Mouse (Mus musculus) midbrain, postnatal 0 days (tissue): ENCODE measurements around the gene Cebpe. TPM values are rescaled to one million over a fixed set of nuclear protein-coding genes. Genes with fewer than 3 reads are reported as not detected.

Source experiments
- ATAC-seq: fragments of 200-750 bp; cut with Nextera tagmentation; 2 replicates; pipeline ENCODE4 v1.8.0; 2017; ENCODE audit warnings: moderate number of reproducible peaks, mild to moderate bottlenecking, moderate TSS enrichment, moderate library complexity; ENCODE audit not compliant: low FRiP score
- DNase-seq: peaks from one replicate; pipeline ENCODE4 v3.0.0-alpha.2; 2015; ENCODE audit warnings: low spot score
- H3K27ac ChIP-seq: fragments of 300-500 bp; sonication (generic); 2 replicates; pipeline ENCODE4 v1.5.1; 2014; ENCODE audit warnings: low read depth, mild to moderate bottlenecking, low read length, mixed read lengths
- H3K27me3 ChIP-seq: fragments of 300-500 bp; sonication (generic); 2 replicates; pipeline ENCODE4 v1.6.1; 2014; ENCODE audit warnings: low read length, control low read depth, mixed read lengths; ENCODE audit not compliant: insufficient read depth
- H3K36me3 ChIP-seq: fragments of 300-500 bp; sonication (generic); 2 replicates; pipeline ENCODE4 v1.6.1; 2014; ENCODE audit warnings: low read length, control low read depth, mixed read lengths; ENCODE audit not compliant: insufficient read depth
- H3K4me1 ChIP-seq: fragments of 300-500 bp; sonication (generic); 2 replicates; pipeline ENCODE4 v1.6.1; 2014; ENCODE audit warnings: mild to moderate bottlenecking, control low read depth, antibody characterized with exemption, low read length, mixed read lengths; ENCODE audit not compliant: insufficient read depth
- H3K4me2 ChIP-seq: fragments of 300-500 bp; sonication (generic); 2 replicates; pipeline ENCODE4 v1.6.1; 2014; ENCODE audit warnings: low read depth, mild to moderate bottlenecking, low read length, mixed read lengths; ENCODE audit not compliant: poor library complexity, severe bottlenecking
- H3K4me3 ChIP-seq: fragments of 300-500 bp; sonication (generic); 2 replicates; pipeline ENCODE4 v1.5.1; 2014; ENCODE audit warnings: low read depth, mild to moderate bottlenecking, low read length, moderate library complexity
- H3K9ac ChIP-seq: fragments of 300-500 bp; sonication (generic); replicated peaks from 2 replicates; pipeline ENCODE4 v1.6.1; 2014; ENCODE audit warnings: mild to moderate bottlenecking, low read length, moderate library complexity, mixed read lengths; ENCODE audit not compliant: poor library complexity, severe bottlenecking
- H3K9me3 ChIP-seq: fragments of 300-500 bp; sonication (generic); 2 replicates; pipeline ENCODE4 v1.6.1; 2016; ENCODE audit warnings: low read length, control low read depth
- CTCF ChIP-seq: IDR thresholded peaks from 2 replicates; pipeline ENCODE4 v1.5.1; 2016; ENCODE audit warnings: antibody characterized with exemption, mild to moderate bottlenecking
- WGBS: fragments of 180-500 bp; shearing (Covaris S2); extraction: QIAGEN DNeasy Blood & Tissue Kit; methylation state at CpG from one replicate; pipeline ENCODE4 v1.1.7; 2014; 5-methylcytosine and 5-hydroxymethylcytosine counted together
- polyA plus RNA-seq: library from polyadenylated mRNA; unstranded; fragments of >200 nt; fragmentation: Nextera tagmentation; extraction: Ambion mirVana; gene quantifications from 2 replicates; pipeline ENCODE4 v1.2.1, GENCODE M21; 2015
- total RNA-seq: library from RNA; depleted of rRNA; stranded (reverse); fragments of >200 nt; gene quantifications from 2 replicates; pipeline ENCODE4 v1.2.3, GENCODE M21; 2014

The Cebpe gene
- total and polyA plus RNA-seq, 2 experiments from 2014 or later = not detected

GRCm38 (mm10) chr14:54695042-54695441 lies 16.9 kb downstream of the Cebpe start:
- Histone ChIP-seq H3K4me1 (no peaks in the 10 kb centered on the region), H3K27me3 (no peaks in the 10 kb centered on the region), H3K27ac (no peak overlapping the region), H3K4me3 (no peak overlapping the region), H3K4me2 (no peak overlapping the region), H3K9me3 (no peaks in the 10 kb centered on the region), H3K9ac (no peak overlapping the region), H3K36me3 (peaks cover 13% of the 10 kb centered on the region)
- ATAC-seq = no peak
- 88% methylated on average over 6 of the region's 6 CpGs for WGBS
- no peak for DNase-seq
- no peak for TF ChIP-seq CTCF

DNA sequence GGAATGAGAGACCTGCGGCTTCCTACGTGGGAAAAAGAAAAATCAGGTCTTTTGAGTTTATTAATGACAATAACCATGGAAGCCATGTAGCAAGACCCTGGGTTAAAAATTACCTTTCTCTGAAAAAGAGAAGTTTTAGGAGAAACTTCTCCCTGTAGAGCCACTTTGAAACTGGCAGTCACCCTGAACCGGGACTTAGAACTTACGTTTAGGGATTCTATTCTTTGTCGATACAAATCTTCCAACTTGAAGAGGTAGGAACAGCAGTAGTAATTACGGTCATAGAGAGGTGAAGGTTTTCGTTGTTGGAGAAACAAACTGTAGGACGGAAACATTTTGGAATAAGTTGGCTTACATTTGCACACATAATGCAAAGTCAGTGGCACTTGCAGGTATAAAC lies 24.7 kb downstream of the Cebpe start:
- H3K27ac ChIP-seq = no peak overlapping the region
- H3K9ac ChIP-seq = peak overlapping the region; percentile 54
- peaks cover 6% of the 10 kb centered on the region; the same call in 1 of the 2 replicates for H3K4me1 ChIP-seq
- TF ChIP-seq CTCF = no peak
- peak overlapping the region; percentile 67 for H3K4me3 ChIP-seq
- H3K4me2 ChIP-seq = peak overlapping the region; percentile 57
- DNase-seq (no peak), ATAC-seq (no peak)
- H3K36me3 ChIP-seq = peaks cover 24% of the 10 kb centered on the region
- no peaks in the 10 kb centered on the region for H3K27me3 ChIP-seq
- no peaks in the 10 kb centered on the region for H3K9me3 ChIP-seq
- WGBS = 7% methylated on average over 8 of the region's 8 CpGs

DNA sequence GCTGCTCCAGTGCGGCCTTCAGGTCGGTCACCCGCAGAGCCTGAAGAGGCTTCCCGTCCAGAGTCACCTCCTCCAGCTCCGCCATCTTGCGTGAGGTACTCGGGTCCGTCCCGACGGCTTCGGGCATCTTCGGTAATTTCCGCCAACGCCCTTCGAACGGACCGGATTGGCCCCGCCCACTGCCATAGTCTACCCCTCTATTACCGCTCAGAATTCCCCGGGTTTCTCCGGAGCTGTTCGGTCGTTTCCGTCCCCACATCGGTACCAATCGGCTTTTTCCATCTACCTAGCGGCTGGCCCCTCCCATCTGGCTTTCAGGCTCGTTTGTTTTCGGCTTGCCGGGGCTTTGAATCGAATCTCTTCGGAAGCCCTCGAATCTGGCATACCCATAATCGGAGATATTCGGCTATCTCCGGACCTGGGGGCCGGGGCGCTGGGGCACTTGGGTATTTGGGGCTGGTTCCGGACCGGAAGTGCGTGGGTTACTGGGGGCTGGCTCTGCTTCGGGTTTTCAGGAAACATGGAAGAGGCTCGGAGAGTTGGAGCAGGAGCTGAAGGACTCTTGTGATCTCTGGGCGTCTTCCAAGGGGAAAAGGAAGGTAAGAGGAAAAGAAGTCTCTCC lies 25.3 kb downstream of the Cebpe start, which contains the start of gene Acin1:
Gene Acin1, minus strand, starts transcription at position 410 of the 622 bp plus-strand sequence.
- WGBS = under 1% methylated on average over 44 of the region's 44 CpGs
- H3K4me2 ChIP-seq = peak within 1 kb of the TSS; percentile 65

GRCm38 (mm10) chr14:54686063-54686521 lies 25.9 kb downstream of the Cebpe start, which contains the start of gene 1700123O20Rik:
TSS of gene 1700123O20Rik (plus strand) at chr14:54686216.
- Histone ChIP-seq H3K27me3 (no peaks in the 10 kb centered on the region), H3K9ac (peak within 1 kb of the TSS; percentile 93), H3K4me1 (peaks cover 6% of the 10 kb centered on the region; the same call in 1 of the 2 replicates), H3K27ac (peak within 1 kb of the TSS; percentile 96), H3K9me3 (no peaks in the 10 kb centered on the region), H3K36me3 (peaks cover 24% of the 10 kb centered on the region), H3K4me3 (peak within 1 kb of the TSS; percentile 67), H3K4me2 (peak within 1 kb of the TSS; percentile 65)
- WGBS = under 1% methylated on average over 41 of the region's 41 CpGs
- peak; percentile 78 for ATAC-seq
- peak; percentile 70 for TF ChIP-seq CTCF
- peak; percentile 91 for DNase-seq

More for the DNA sequence above, 25.3 kb downstream of the Cebpe start, which contains the start of gene Acin1:
- ATAC-seq (peak; percentile 98), DNase-seq (peak; percentile 100)
- H3K36me3 ChIP-seq = peaks cover 24% of the 10 kb centered on the region
- peak within 1 kb of the TSS; percentile 96 for H3K27ac ChIP-seq
- no peaks in the 10 kb centered on the region for H3K9me3 ChIP-seq
- peak within 1 kb of the TSS; percentile 93 for H3K9ac ChIP-seq
- H3K4me1 ChIP-seq = peaks cover 6% of the 10 kb centered on the region; the same call in 1 of the 2 replicates
- TF ChIP-seq CTCF = no peak
- peak within 1 kb of the TSS; percentile 67 for H3K4me3 ChIP-seq
- H3K27me3 ChIP-seq = no peaks in the 10 kb centered on the region

- Histone ChIP-seq H3K4me2 (peak overlapping the region; percentile 65), H3K27me3 (no peaks in the 10 kb centered on the region), H3K4me1 (peaks cover 6% of the 10 kb centered on the region; the same call in 1 of the 2 replicates), H3K36me3 (peaks cover 21% of the 10 kb centered on the region), H3K9ac (peak overlapping the region; percentile 93), H3K9me3 (no peaks in the 10 kb centered on the region), H3K27ac (peak overlapping the region; percentile 96; the same call in 1 of the 2 replicates), H3K4me3 (peak overlapping the region; percentile 67)
- DNase-seq (no peak), ATAC-seq (no peak)
- 9% methylated on average over 8 of the region's 8 CpGs for WGBS
- TF ChIP-seq CTCF = no peak
Measured at GRCm38 (mm10) chr14:54685471-54685870, 26.5 kb downstream of the Cebpe start.

DNA sequence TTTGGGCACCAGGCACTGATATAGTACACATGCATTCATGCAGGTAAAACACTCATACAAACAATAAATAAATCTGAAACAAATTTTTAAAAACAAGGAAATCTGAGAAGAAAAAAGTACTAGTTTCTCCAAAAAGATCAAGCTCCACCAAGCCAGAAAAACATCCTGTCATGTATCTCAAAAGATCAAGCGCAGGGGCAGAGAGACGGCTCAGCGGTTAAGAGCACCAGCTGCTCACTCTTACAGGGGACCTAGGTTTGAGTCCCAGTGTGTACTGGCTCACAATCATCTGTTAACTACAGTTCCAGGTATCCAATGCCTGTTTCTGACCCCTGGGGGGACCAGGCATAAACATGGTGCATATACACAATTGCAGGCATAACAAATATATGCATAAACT lies 29.6 kb downstream of the Cebpe start:
- no peak overlapping the region for H3K4me3 ChIP-seq
- no peaks in the 10 kb centered on the region for H3K9me3 ChIP-seq
- no peak overlapping the region for H3K27ac ChIP-seq
- no peak overlapping the region for H3K4me2 ChIP-seq
- H3K9ac ChIP-seq = no peak overlapping the region
- H3K36me3 ChIP-seq = peaks cover 21% of the 10 kb centered on the region; the same call in 1 of the 2 replicates
- ATAC-seq (no peak), DNase-seq (no peak)
- H3K4me1 ChIP-seq = peaks cover 2% of the 10 kb centered on the region; the same call in 1 of the 2 replicates
- WGBS = 89% methylated on average over 3 of the region's 3 CpGs
- TF ChIP-seq CTCF = no peak
- H3K27me3 ChIP-seq = no peaks in the 10 kb centered on the region
